Mouse (Mus musculus) testis, adult 2 months (tissue): ENCODE results near the gene Rdh11. TPM values are rescaled to one million over a fixed set of nuclear protein-coding genes. Genes with fewer than 3 reads are reported as not detected.

Source experiments
- H3K27ac ChIP-seq: fragments of 200-500 bp; 2 replicates; pipeline ENCODE4 v1.5.1; 2012; ENCODE audit warnings: low read depth, low read length; ENCODE audit not compliant: control insufficient read depth, insufficient read depth
- H3K27me3 ChIP-seq: fragments of 200-500 bp; 2 replicates; pipeline ENCODE4 v1.6.1; 2012; ENCODE audit warnings: mild to moderate bottlenecking, low read length, moderate library complexity; ENCODE audit not compliant: control insufficient read depth, insufficient read depth
- H3K36me3 ChIP-seq: fragments of 200-500 bp; 2 replicates; pipeline ENCODE4 v1.6.1; 2012; ENCODE audit warnings: mild to moderate bottlenecking, low read length; ENCODE audit not compliant: control insufficient read depth, insufficient read depth
- H3K4me1 ChIP-seq: fragments of 200-500 bp; 2 replicates; pipeline ENCODE4 v1.6.1; 2012; ENCODE audit warnings: low read length; ENCODE audit not compliant: control insufficient read depth, insufficient read depth
- H3K4me3 ChIP-seq: fragments of 200-500 bp; 2 replicates; pipeline ENCODE4 v1.5.1; 2012; ENCODE audit warnings: low read depth, mild to moderate bottlenecking, low read length, moderate library complexity, mixed read lengths; ENCODE audit not compliant: control insufficient read depth
- CTCF ChIP-seq: fragments of 200-500 bp; IDR thresholded peaks from 2 replicates; pipeline ENCODE4 v1.5.1; 2012; ENCODE audit warnings: low read depth, mild to moderate bottlenecking, inconsistent platforms, low read length, moderate library complexity; ENCODE audit not compliant: control insufficient read depth, insufficient read depth, insufficient replicate concordance
- POLR2A ChIP-seq: fragments of 200-500 bp; IDR thresholded peaks from 2 replicates; pipeline ENCODE4 v1.6.1; 2012; ENCODE audit warnings: low read depth, mild to moderate bottlenecking, inconsistent platforms, low read length, moderate library complexity; ENCODE audit not compliant: control insufficient read depth
- polyA plus RNA-seq: library from polyadenylated mRNA; depleted of rRNA; stranded (reverse); fragments of >200 nt; gene quantifications from 2 replicates; pipeline ENCODE4 v1.2.3, GENCODE M21; 2012; rRNA removed

The Rdh11 gene
- polyA plus RNA-seq, 1 experiment: 132 TPM

GRCm38 (mm10) chr12:79130299-79131177 lies 61.6 kb downstream of the Rdh11 start, which contains the start of gene Arg2:
Arg2 (plus strand) TSS chr12:79130777.
- H3K36me3 ChIP-seq: no peaks in the 10 kb centered on the region
- H3K4me3 ChIP-seq: peak within 1 kb of the TSS; percentile 61
- TF ChIP-seq POLR2A (no peak), CTCF (no peak)
- H3K27ac ChIP-seq: no peak within 1 kb of the TSS
- no peaks in the 10 kb centered on the region for H3K27me3 ChIP-seq
- H3K4me1 ChIP-seq: peaks cover 11% of the 10 kb centered on the region

Other genes with a start within 250 kb of the Rdh11 start
- gene Tmem229b, start 184.7 kb downstream of the Rdh11 start, polyA plus RNA-seq: 2.3 and 2.6 TPM in 2 replicates
- 2.7 and 3.3 TPM in 2 replicates for gene Plekhh1, start 163.1 kb downstream of the Rdh11 start, polyA plus RNA-seq
- 6.0 and 6.8 TPM in 2 replicates for gene Pigh, start 102.6 kb downstream of the Rdh11 start, polyA plus RNA-seq
- gene Arg2, start 61.5 kb downstream of the Rdh11 start, polyA plus RNA-seq: 1.2 and 2.0 TPM in 2 replicates
- 21.7 and 22.7 TPM in 2 replicates for gene Vti1b, start 19.6 kb downstream of the Rdh11 start, polyA plus RNA-seq
- gene Rdh12, start 16.6 kb upstream of the Rdh11 start, polyA plus RNA-seq: 0.42 and 0.63 TPM in 2 replicates
- gene Zfyve26, start 104.0 kb upstream of the Rdh11 start, polyA plus RNA-seq: 10.6 and 11.2 TPM in 2 replicates
- gene Rad51b, start 105.0 kb upstream of the Rdh11 start, polyA plus RNA-seq: 1.9 and 2.7 TPM in 2 replicates